Mouse (Mus musculus) hindbrain, embryonic 14.5 days (tissue): ENCODE results near the gene Slc17a9. TPM values are rescaled to one million over a fixed set of nuclear protein-coding genes. Genes with fewer than 3 reads are reported as not detected.
"Not testable (repeated sequence)": the region's sequence is repeated elsewhere in the genome, so short reads cannot be mapped to it uniquely, and the experiment has no call there.

Experiments used
- ATAC-seq: fragments of 200-750 bp; cut with Nextera tagmentation; 2 replicates; pipeline ENCODE4 v1.8.0; 2017; ENCODE audit warnings: moderate number of reproducible peaks, mild to moderate bottlenecking, moderate TSS enrichment, moderate library complexity; ENCODE audit not compliant: low FRiP score
- DNase-seq: peaks from one replicate; pipeline ENCODE4 v3.0.0-alpha.2; 2015; ENCODE audit warnings: low spot score
- H3K27ac ChIP-seq: fragments of 300-500 bp; sonication (generic); 2 replicates; pipeline ENCODE4 v1.5.1; 2014; ENCODE audit warnings: mild to moderate bottlenecking, moderate library complexity
- H3K27me3 ChIP-seq: fragments of 300-500 bp; sonication (generic); 2 replicates; pipeline ENCODE4 v1.6.1; 2014; ENCODE audit warnings: mild to moderate bottlenecking, low read length, mixed read lengths; ENCODE audit not compliant: control insufficient read depth, insufficient read depth
- H3K36me3 ChIP-seq: fragments of 300-500 bp; sonication (generic); replicated peaks from 2 replicates; pipeline ENCODE4 v1.6.1; 2014; ENCODE audit not compliant: control insufficient read depth, insufficient read depth
- H3K4me1 ChIP-seq: fragments of 300-500 bp; sonication (generic); replicated peaks from 2 replicates; pipeline ENCODE4 v1.6.1; 2014; ENCODE audit warnings: antibody characterized with exemption, low read length, mixed read lengths; ENCODE audit not compliant: control insufficient read depth, insufficient read depth
- H3K4me2 ChIP-seq: fragments of 300-500 bp; sonication (generic); replicated peaks from 2 replicates; pipeline ENCODE4 v1.6.1; 2014; ENCODE audit warnings: mild to moderate bottlenecking, moderate library complexity
- H3K4me3 ChIP-seq: fragments of 300-500 bp; sonication (generic); replicated peaks from 2 replicates; pipeline ENCODE4 v1.5.1; 2014; ENCODE audit warnings: mild to moderate bottlenecking, low read length
- H3K9ac ChIP-seq: fragments of 300-500 bp; sonication (generic); 2 replicates; pipeline ENCODE4 v1.6.1; 2014
- H3K9me3 ChIP-seq: fragments of 300-500 bp; sonication (generic); 2 replicates; pipeline ENCODE4 v1.6.1; 2016; ENCODE audit warnings: low read length; ENCODE audit not compliant: control insufficient read depth
- WGBS: fragments of 180-500 bp; shearing (Covaris S2); extraction: QIAGEN DNeasy Blood & Tissue Kit; methylation state at CpG from one replicate; pipeline ENCODE4 v1.1.7; 2014; 5-methylcytosine and 5-hydroxymethylcytosine counted together
- polyA plus RNA-seq: library from polyadenylated mRNA; unstranded; fragments of >200 nt; fragmentation: Nextera tagmentation; extraction: Ambion mirVana; gene quantifications from 2 replicates; pipeline ENCODE4 v1.2.1, GENCODE M21; 2014

The Slc17a9 gene
- polyA plus RNA-seq, 1 experiment from 2014 or later, result 0.16 TPM

DNA sequence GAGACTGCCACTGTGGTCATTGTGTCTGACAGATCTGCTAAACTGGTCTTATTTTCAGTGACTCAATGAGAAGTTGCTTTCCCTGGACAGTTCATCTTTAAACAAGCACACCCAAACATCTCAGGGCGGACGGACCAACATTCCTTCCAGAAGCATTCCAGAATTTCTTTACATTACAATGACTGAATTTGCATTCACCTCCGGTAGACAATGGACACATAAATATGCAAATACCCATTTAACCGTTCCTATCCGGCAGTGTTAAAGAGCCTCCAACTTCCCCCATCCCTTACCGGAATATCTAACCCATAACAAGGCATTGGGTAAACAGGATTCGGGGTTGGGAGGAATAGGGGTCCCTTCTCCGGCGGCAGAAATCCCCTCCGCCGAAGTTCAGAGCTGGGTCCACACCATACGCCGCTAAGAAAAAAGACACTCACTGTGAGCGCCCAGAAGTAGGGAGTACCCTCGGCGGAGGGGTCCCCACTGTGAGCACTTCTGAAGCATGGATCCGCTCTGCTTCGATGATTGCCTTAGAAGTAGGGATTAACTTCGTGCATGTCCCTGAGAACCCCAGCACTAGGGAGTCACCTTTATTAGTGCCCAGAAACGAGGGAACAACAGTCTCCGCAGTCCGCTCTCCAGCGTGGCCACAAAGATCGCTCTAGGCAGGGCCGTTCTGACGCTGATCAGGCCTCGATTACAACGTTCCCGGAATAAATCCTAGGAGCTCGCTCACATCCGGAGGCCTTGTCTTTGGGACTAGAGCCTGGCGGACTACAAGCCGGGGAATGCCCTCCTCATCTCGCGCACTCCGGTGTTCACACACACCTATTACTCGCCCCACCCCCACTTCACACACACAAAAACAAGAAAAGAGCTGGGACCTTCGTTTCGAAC is 15.8 kb upstream of the Slc17a9 start:
- peak overlapping the region; percentile 93 for H3K4me2 ChIP-seq
- peaks cover 26% of the 10 kb centered on the region for H3K4me1 ChIP-seq
- H3K9ac ChIP-seq, result peak overlapping the region; percentile 89
- H3K27ac ChIP-seq, result peak overlapping the region; percentile 85
- H3K27me3 ChIP-seq, result no peaks in the 10 kb centered on the region
- H3K4me3 ChIP-seq, result peak overlapping the region; percentile 95
- under 1% methylated on average over 39 of the region's 39 CpGs for WGBS
- peaks cover 14% of the 10 kb centered on the region for H3K36me3 ChIP-seq
- DNase-seq, result no peak
- peak; percentile 50 for ATAC-seq
- no peaks in the 10 kb centered on the region for H3K9me3 ChIP-seq

DNA sequence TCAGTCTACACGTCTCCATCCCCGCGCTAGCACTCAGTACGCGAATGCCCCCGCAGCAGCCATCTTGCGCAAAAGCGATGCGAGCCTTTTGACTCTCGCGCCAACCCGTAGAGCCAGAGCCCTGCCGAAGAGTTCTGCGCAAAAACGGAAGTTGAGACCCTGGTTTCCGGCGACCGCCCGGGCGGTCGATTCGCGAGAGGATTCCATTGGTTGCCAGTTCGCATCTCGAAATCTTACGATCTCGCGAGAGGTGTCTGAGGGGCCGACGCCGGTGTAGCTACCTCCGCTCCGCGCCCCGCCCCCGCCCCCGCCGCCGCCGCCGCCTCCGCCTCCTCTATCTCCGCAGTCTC is 15.2 kb upstream of the Slc17a9 start, which contains the start of the genes Dido1 and Gid8:
Gene Dido1, minus strand, starts transcription at position 77 of the 350 bp plus-strand sequence.
Gene Gid8, plus strand, starts transcription at position 195 of the 350 bp plus-strand sequence.
- Histone ChIP-seq H3K4me1 (peaks cover 26% of the 10 kb centered on the region), H3K27me3 (no peaks in the 10 kb centered on the region), H3K36me3 (peaks cover 21% of the 10 kb centered on the region), H3K4me3 (peak within 1 kb of the TSS; percentile 95), H3K4me2 (peak within 1 kb of the TSS; percentile 93), H3K9ac (peak within 1 kb of the TSS; percentile 90), H3K27ac (peak within 1 kb of the TSS; percentile 85), H3K9me3 (no peaks in the 10 kb centered on the region)
- DNase-seq, result peak; percentile 97
- WGBS, result under 1% methylated on average over 41 of the region's 43 CpGs
- peak; percentile 96 for ATAC-seq

DNA sequence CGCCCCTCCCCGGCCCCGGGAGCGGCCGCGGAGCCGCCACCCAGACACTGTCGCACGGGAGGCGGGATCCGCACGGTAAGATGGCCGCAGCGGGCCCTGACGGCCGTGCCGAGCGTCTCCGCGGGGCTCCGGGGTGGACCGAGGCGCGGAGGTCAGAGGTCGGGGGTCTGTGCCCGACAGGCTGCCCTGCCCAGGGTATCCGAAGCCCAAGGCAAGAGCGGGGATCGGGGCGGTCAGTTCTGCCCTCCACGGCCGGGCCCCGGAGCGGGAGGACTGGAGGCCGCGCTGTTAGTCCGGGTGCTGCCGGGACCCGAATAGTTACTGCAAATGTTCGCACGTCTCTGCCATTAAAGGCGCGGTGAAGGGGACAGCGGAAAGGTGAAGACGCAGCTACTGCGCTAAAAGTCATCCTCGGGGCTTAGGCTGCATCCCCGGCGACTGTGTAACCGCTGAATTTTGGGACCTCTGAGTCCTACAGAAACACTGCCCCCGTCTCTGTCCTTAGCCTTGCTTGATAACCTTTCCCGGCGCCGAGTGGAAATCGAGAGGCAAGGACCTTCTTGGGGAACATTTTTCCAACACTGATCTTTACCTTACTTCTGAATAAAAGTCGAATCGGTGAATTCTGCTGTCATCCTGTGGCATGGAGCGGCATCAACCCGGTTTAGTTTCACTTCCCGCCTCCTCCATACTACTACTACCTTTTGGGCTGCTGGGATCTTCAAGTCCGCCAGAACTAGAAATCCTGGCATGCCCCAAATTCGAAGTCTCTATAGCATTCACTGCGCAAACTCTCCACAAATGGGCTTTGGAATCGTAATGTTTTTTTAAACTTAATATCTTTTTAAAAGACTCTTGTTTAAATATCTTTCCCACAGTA is 14.5 kb upstream of the Slc17a9 start:
- peak overlapping the region; percentile 95 for H3K4me3 ChIP-seq
- DNase-seq (no peak), ATAC-seq (no peak)
- H3K36me3 ChIP-seq, result peaks cover 27% of the 10 kb centered on the region
- peaks cover 26% of the 10 kb centered on the region for H3K4me1 ChIP-seq
- peak overlapping the region; percentile 90 for H3K9ac ChIP-seq
- H3K27me3 ChIP-seq, result no peaks in the 10 kb centered on the region
- peak overlapping the region; percentile 83 for H3K27ac ChIP-seq
- 3% methylated on average over 64 of the region's 64 CpGs for WGBS
- H3K4me2 ChIP-seq, result peak overlapping the region; percentile 93
- H3K9me3 ChIP-seq, result no peaks in the 10 kb centered on the region

DNA sequence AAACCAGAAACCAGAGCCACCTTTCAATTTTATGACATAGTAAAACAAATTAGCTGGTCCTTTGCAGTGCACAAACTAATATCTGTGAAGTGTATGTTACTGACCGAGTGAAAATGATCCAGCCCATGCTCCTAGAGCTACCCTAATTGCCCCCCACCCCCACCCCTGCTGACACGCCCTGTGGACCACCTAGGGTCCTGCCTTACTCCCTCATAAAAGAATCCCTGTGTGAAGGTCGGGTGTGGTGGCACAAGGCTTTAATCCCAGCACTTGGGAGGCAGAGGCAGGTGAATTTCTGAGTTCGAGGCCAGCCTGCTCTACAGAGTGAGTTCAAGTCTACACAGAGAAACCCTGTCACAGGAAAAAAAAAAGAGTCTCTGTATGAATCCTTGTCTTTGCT is 13.5 kb upstream of the Slc17a9 start:
- no peaks in the 10 kb centered on the region for H3K9me3 ChIP-seq
- H3K9ac ChIP-seq, result peak overlapping the region; percentile 90; the same call in 1 of the 2 replicates
- peak overlapping the region; percentile 95; the same call in 1 of the 2 replicates for H3K4me3 ChIP-seq
- WGBS, result 61% methylated on average over 4 of the region's 4 CpGs
- peaks cover 26% of the 10 kb centered on the region for H3K4me1 ChIP-seq
- H3K27me3 ChIP-seq, result no peaks in the 10 kb centered on the region
- DNase-seq, result no peak
- H3K27ac ChIP-seq, result no peak overlapping the region
- peak overlapping the region; percentile 93 for H3K4me2 ChIP-seq
- H3K36me3 ChIP-seq, result peaks cover 33% of the 10 kb centered on the region
- ATAC-seq, result no peak

DNA sequence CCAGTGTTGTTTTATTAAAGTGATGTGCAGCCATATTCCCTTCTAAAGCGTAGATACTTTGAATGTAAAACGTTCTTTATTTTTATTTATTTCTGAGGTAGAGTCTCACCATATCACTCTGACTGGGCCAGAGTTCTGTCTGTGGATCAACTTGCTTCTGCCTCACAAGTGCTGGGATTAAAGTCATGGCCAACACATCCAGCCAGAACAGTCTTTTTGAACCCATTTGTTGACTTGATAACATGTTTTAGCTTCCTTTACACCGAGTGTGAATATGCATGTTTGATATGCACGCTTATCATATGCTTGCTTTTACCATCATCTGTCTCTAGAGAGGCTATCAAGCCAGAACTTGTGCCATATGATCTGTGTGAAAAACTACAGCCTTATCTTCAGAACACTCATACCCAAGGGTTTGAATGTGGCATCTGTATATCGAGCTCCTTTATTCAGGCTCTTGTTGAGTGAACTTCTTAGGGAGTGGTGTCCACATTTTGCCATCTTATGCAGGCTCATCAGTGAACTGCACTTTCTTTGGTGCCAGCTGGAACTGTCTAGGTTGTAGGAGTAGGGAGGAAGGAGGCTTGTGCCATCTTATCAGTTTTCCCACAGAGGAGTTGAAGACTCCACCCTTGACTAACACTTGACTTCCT is 12.9 kb upstream of the Slc17a9 start:
- Histone ChIP-seq H3K4me2 (no peak overlapping the region), H3K36me3 (peaks cover 39% of the 10 kb centered on the region), H3K4me3 (no peak overlapping the region), H3K27me3 (no peaks in the 10 kb centered on the region), H3K9me3 (no peaks in the 10 kb centered on the region), H3K9ac (no peak overlapping the region), H3K27ac (no peak overlapping the region), H3K4me1 (peaks cover 26% of the 10 kb centered on the region)
- DNase-seq (no peak), ATAC-seq (no peak)
- WGBS, result 98% methylated on average over 5 of the region's 5 CpGs

DNA sequence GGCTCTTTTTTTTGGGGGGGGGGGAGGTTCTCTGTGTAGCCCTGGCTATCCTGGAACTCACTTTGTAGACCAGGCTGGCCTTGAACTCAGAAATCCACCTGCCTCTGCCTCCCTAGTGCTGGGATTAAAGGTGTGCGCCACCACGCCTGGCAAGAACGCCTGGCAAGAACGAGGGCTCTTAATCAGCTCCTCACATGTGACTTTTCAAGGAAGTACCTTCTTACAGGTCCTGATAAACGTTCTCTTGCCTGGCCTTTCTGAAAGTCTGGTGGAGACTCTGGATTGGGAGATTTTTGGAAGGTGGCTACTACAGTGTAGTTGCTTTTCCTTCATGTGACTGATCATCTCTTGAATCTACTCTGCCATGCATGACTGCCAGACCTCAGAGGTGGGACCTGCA is 2.3 kb upstream of the Slc17a9 start:
- not testable (repeated sequence) for H3K27ac ChIP-seq, DNase-seq, ATAC-seq, H3K27me3 ChIP-seq, H3K9ac ChIP-seq, H3K4me1 ChIP-seq, H3K4me3 ChIP-seq, H3K9me3 ChIP-seq, H3K4me2 ChIP-seq
- 92% methylated on average over 5 of the region's 5 CpGs for WGBS
- H3K36me3 ChIP-seq, result peaks cover 64% of the 10 kb centered on the region

DNA sequence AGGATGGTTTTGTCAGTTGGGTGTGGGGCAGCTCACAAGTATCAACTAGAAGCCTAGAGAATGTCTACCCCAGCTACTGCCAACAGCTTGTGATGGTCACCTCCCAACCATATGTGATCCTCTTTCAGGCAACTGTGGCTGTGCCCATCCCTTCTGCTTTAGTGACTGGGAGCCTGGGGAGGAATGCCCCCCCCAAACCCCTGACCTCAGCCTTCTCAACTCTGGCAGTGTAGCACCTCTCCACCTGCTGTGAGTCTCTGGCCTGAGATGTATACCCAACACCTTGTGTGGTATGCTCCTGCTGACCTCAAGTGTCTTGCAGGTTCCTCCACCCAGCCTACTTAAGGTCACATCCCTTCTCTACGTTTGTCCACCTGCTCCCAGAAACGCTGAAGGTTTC is 1.2 kb upstream of the Slc17a9 start:
- Histone ChIP-seq H3K4me2 (no peak overlapping the region), H3K27ac (no peak overlapping the region), H3K36me3 (peaks cover 52% of the 10 kb centered on the region), H3K4me1 (no peaks in the 10 kb centered on the region), H3K27me3 (no peaks in the 10 kb centered on the region), H3K9ac (no peak overlapping the region), H3K4me3 (no peak overlapping the region), H3K9me3 (no peaks in the 10 kb centered on the region)
- 76% methylated on average over 2 of the region's 2 CpGs for WGBS
- no peak for DNase-seq
- ATAC-seq, result no peak

DNA sequence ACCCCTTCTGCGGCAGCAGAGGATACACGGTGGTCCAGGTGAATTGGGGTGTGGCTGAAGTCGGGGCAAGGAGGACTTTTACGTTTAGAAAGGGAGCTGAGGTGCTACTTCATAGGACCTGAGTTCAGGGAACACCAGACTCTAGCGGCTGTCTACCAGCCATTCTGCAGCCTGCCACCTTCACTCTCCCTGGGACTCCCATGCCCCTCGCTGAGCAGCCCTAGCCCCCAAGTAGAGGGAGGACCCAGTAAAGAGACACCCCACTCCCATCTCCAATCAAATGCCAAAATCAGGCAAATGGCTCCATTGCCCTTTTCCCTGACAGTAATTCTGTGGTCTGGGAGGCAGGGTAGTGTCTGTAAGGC is 333 bp downstream of the Slc17a9 start:
- Histone ChIP-seq H3K27ac (no peak overlapping the region), H3K9ac (no peak overlapping the region), H3K36me3 (peaks cover 38% of the 10 kb centered on the region), H3K4me3 (no peak overlapping the region), H3K9me3 (no peaks in the 10 kb centered on the region), H3K4me1 (no peaks in the 10 kb centered on the region), H3K27me3 (no peaks in the 10 kb centered on the region), H3K4me2 (no peak overlapping the region)
- 6% methylated on average over 6 of the region's 6 CpGs for WGBS
- no peak for ATAC-seq
- DNase-seq, result no peak
